Mouse (Mus musculus): ENCODE measurements around the gene Smyd4. TPM values are rescaled to one million over a fixed set of nuclear protein-coding genes. Genes with fewer than 3 reads are reported as not detected.

Smyd4 gene
- polyA plus RNA-seq, 2 experiments: 7.9 to 11.6 TPM

DNA sequence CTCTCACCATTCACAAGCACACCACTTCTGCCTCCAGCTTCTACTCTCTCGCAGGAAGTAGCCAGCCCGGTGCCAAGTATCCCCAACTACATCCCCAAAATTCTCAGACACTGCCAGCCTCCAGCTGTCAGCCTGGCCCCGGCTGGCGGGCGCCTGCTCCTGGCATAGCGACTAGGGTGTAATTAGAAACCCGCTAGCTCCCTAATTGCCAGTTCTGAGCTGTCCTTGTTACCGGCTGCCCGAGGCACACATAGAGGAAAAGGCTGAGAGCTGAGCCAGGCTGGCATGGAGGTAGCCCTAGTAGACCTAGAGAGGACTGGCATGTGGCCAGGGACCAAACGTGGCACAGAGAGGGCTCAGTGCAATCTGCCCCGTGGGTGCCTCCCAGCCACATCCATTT is 83.1 kb downstream of the Smyd4 start:
- DNase-seq (ENCODE audit: low spot score) (no peak), ATAC-seq (ENCODE audit: low FRiP score, low read depth) (no peak)
- no peak overlapping the region for H3K4me2 ChIP-seq (replicated peaks; ENCODE audit: low read depth, low read length, severe bottlenecking)
- no peaks in the 10 kb centered on the region for H3K27me3 ChIP-seq (ENCODE audit: control insufficient read depth, insufficient read depth, low read length)
- 63% methylated on average over 11 of the region's 11 CpGs for WGBS
- no peak for TF ChIP-seq POLR2A (IDR thresholded peaks at IDR 0.05; ENCODE audit: borderline replicate concordance, extremely low read depth, insufficient read depth, insufficient read length)
- no peaks in the 10 kb centered on the region for H3K36me3 ChIP-seq (ENCODE audit: control insufficient read depth, insufficient read depth, low read length)
- no peak overlapping the region for H3K9ac ChIP-seq (ENCODE audit: low read depth, low read length, severe bottlenecking)
- H3K4me3 ChIP-seq (replicated peaks; ENCODE audit: low read length): no peak overlapping the region
- H3K27ac ChIP-seq (replicated peaks; ENCODE audit: low read depth, low read length): no peak overlapping the region
- H3K4me1 ChIP-seq (ENCODE audit: control insufficient read depth, insufficient read depth, low read length): no peaks in the 10 kb centered on the region
- H3K9me3 ChIP-seq (ENCODE audit: control insufficient read depth, low read length): no peaks in the 10 kb centered on the region; the same call in 1 of the 2 replicates

- H3K4me1 ChIP-seq (ENCODE audit: control insufficient read depth, insufficient read depth, low read length): no peaks in the 10 kb centered on the region
- H3K9me3 ChIP-seq (ENCODE audit: control insufficient read depth, low read length): no peaks in the 10 kb centered on the region; the same call in 1 of the 2 replicates
- no peaks in the 10 kb centered on the region for H3K36me3 ChIP-seq (ENCODE audit: control insufficient read depth, insufficient read depth, low read length)
- TF ChIP-seq POLR2A (IDR thresholded peaks at IDR 0.05; ENCODE audit: borderline replicate concordance, extremely low read depth, insufficient read depth, insufficient read length): no peak
- WGBS: 88% methylated on average over 5 of the region's 5 CpGs
- DNase-seq (ENCODE audit: low spot score) (no peak), ATAC-seq (ENCODE audit: low FRiP score, low read depth) (no peak)
- no peak overlapping the region for H3K4me3 ChIP-seq (replicated peaks; ENCODE audit: low read length)
- no peak overlapping the region for H3K4me2 ChIP-seq (replicated peaks; ENCODE audit: low read depth, low read length, severe bottlenecking)
- no peaks in the 10 kb centered on the region for H3K27me3 ChIP-seq (ENCODE audit: control insufficient read depth, insufficient read depth, low read length)
- H3K9ac ChIP-seq (ENCODE audit: low read depth, low read length, severe bottlenecking): no peak overlapping the region
- H3K27ac ChIP-seq (replicated peaks; ENCODE audit: low read depth, low read length): no peak overlapping the region
These were observed 85.9 kb downstream of the Smyd4 start for GRCm38 (mm10) chr11:75434138-75434537.

GRCm38 (mm10) chr11:75438194-75438593 is 90.0 kb downstream of the Smyd4 start:
- Histone ChIP-seq H3K27ac (replicated peaks; ENCODE audit: low read depth, low read length) (no peak overlapping the region), H3K9ac (ENCODE audit: low read depth, low read length, severe bottlenecking) (no peak overlapping the region), H3K4me3 (replicated peaks; ENCODE audit: low read length) (no peak overlapping the region), H3K4me1 (ENCODE audit: control insufficient read depth, insufficient read depth, low read length) (no peaks in the 10 kb centered on the region), H3K27me3 (ENCODE audit: control insufficient read depth, insufficient read depth, low read length) (no peaks in the 10 kb centered on the region), H3K4me2 (replicated peaks; ENCODE audit: low read depth, low read length, severe bottlenecking) (no peak overlapping the region), H3K9me3 (ENCODE audit: control insufficient read depth, low read length) (no peaks in the 10 kb centered on the region; the same call in 1 of the 2 replicates), H3K36me3 (ENCODE audit: control insufficient read depth, insufficient read depth, low read length) (peaks cover 12% of the 10 kb centered on the region)
- DNase-seq (ENCODE audit: low spot score) (no peak), ATAC-seq (ENCODE audit: low FRiP score, low read depth) (no peak)
- no peak for TF ChIP-seq POLR2A (IDR thresholded peaks at IDR 0.05; ENCODE audit: borderline replicate concordance, extremely low read depth, insufficient read depth, insufficient read length)
- WGBS: 87% methylated on average over 13 of the region's 13 CpGs

GRCm38 (mm10) chr11:75438804-75439203 is 90.6 kb downstream of the Smyd4 start:
- no peak overlapping the region for H3K4me2 ChIP-seq (replicated peaks; ENCODE audit: low read depth, low read length, severe bottlenecking)
- no peak for TF ChIP-seq POLR2A (IDR thresholded peaks at IDR 0.05; ENCODE audit: borderline replicate concordance, extremely low read depth, insufficient read depth, insufficient read length)
- H3K9ac ChIP-seq (ENCODE audit: low read depth, low read length, severe bottlenecking): no peak overlapping the region
- no peak overlapping the region for H3K4me3 ChIP-seq (replicated peaks; ENCODE audit: low read length)
- 82% methylated on average over 3 of the region's 3 CpGs for WGBS
- DNase-seq (ENCODE audit: low spot score) (no peak), ATAC-seq (ENCODE audit: low FRiP score, low read depth) (no peak)
- peaks cover 16% of the 10 kb centered on the region for H3K36me3 ChIP-seq (ENCODE audit: control insufficient read depth, insufficient read depth, low read length)
- H3K27me3 ChIP-seq (ENCODE audit: control insufficient read depth, insufficient read depth, low read length): no peaks in the 10 kb centered on the region
- no peaks in the 10 kb centered on the region; the same call in 1 of the 2 replicates for H3K9me3 ChIP-seq (ENCODE audit: control insufficient read depth, low read length)
- no peaks in the 10 kb centered on the region for H3K4me1 ChIP-seq (ENCODE audit: control insufficient read depth, insufficient read depth, low read length)
- no peak overlapping the region for H3K27ac ChIP-seq (replicated peaks; ENCODE audit: low read depth, low read length)

DNA sequence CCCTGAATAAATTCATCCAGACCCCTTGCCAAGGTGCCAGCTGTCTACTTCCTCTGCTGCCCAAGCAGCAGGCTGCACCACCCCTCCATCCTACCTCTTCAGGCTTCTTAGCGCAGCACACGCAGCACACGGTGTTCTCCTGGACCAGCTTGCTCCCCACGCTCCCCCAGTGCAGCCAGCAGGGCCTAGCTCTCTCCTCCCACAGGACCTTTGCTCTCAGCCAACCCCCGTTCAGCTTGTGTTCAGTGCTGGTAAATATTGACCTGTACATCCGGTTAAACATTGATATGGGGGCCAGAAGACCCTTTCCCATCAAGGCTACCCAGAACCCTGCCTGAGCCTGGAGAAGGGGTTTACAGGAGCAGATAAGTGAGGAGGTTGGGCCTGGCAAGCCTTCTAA is 91.1 kb downstream of the Smyd4 start, which contains the start of gene Serpinf2:
Serpinf2 (minus strand) TSS at position 229 of the 400 bp plus-strand sequence.
- no peak within 1 kb of the TSS for H3K27ac ChIP-seq (replicated peaks; ENCODE audit: low read depth, low read length)
- H3K9ac ChIP-seq (ENCODE audit: low read depth, low read length, severe bottlenecking): no peak within 1 kb of the TSS
- H3K27me3 ChIP-seq (ENCODE audit: control insufficient read depth, insufficient read depth, low read length): no peaks in the 10 kb centered on the region
- H3K9me3 ChIP-seq (ENCODE audit: control insufficient read depth, low read length): no peaks in the 10 kb centered on the region
- peaks cover 16% of the 10 kb centered on the region for H3K36me3 ChIP-seq (ENCODE audit: control insufficient read depth, insufficient read depth, low read length)
- ATAC-seq (ENCODE audit: low FRiP score, low read depth) (no peak), DNase-seq (ENCODE audit: low spot score) (no peak)
- TF ChIP-seq POLR2A (IDR thresholded peaks at IDR 0.05; ENCODE audit: borderline replicate concordance, extremely low read depth, insufficient read depth, insufficient read length): no peak
- no peak within 1 kb of the TSS for H3K4me2 ChIP-seq (replicated peaks; ENCODE audit: low read depth, low read length, severe bottlenecking)
- H3K4me1 ChIP-seq (ENCODE audit: control insufficient read depth, insufficient read depth, low read length): no peaks in the 10 kb centered on the region
- 89% methylated on average over 6 of the region's 6 CpGs for WGBS
- H3K4me3 ChIP-seq (replicated peaks; ENCODE audit: low read length): no peak within 1 kb of the TSS

DNA sequence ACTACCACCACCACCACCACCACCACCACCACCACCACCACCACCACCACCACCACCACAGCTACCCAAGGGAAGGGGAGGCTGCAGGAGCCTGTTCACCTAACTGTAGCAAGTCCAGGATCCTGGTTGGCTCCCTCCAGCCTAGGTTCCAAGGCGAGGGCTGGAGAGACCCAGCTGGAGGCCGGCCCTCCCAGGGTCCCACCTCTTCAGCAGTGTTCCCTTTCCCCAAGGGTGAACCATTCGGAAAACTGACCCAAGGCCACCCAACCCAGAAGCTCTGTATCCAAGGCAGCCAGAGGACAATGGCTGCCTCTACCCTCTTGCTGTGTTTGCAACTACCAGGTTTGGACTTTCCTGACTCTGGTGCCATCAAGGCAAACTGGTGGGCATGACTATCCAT is 91.7 kb downstream of the Smyd4 start:
- WGBS: 89% methylated on average over 3 of the region's 3 CpGs
- DNase-seq (ENCODE audit: low spot score) (no peak), ATAC-seq (ENCODE audit: low FRiP score, low read depth) (no peak)
- Histone ChIP-seq H3K9ac (ENCODE audit: low read depth, low read length, severe bottlenecking) (no peak overlapping the region), H3K36me3 (ENCODE audit: control insufficient read depth, insufficient read depth, low read length) (peaks cover 16% of the 10 kb centered on the region), H3K9me3 (ENCODE audit: control insufficient read depth, low read length) (no peaks in the 10 kb centered on the region), H3K4me1 (ENCODE audit: control insufficient read depth, insufficient read depth, low read length) (no peaks in the 10 kb centered on the region), H3K4me3 (replicated peaks; ENCODE audit: low read length) (no peak overlapping the region), H3K4me2 (replicated peaks; ENCODE audit: low read depth, low read length, severe bottlenecking) (no peak overlapping the region), H3K27me3 (ENCODE audit: control insufficient read depth, insufficient read depth, low read length) (no peaks in the 10 kb centered on the region), H3K27ac (replicated peaks; ENCODE audit: low read depth, low read length) (no peak overlapping the region)
- TF ChIP-seq POLR2A (IDR thresholded peaks at IDR 0.05; ENCODE audit: borderline replicate concordance, extremely low read depth, insufficient read depth, insufficient read length): no peak

All from limb, embryonic 14.5 days (tissue).